ENCODE assay signal across 10 mouse cellular contexts in the genomic region with DNA sequence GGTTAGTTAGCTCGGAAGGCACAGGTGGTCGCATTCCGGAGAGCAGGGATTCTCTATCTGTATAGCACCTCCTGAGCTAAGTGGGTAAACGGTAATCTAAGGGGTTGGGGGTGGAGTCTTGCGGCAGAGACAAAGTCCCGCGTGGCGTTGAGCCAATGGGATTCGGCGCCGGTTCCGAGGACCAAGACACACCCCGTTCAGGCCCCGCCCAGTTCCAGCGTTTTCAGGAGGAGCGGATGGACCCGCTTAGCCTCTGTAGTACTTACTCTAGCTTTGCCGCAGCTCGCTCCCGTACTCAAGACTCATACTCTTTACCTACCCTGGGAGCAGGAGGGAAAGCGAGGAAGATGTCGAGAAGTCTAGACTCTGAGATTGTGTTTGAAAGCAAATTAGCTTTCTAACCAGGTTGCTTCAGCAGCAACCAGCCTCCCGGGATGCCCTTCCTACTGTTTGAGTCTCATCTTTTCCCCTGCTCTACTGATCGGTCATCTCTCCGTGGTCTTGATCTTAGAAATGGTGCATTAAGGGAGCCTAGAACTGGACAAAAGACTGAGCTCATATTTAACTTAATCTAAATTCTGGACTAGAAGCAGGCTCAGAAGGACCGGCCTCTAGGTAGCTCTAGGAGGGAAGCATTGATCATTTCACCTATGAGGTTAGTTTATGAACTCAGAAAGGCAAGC. TPM values are rescaled to one million over a fixed set of nuclear protein-coding genes. Genes with fewer than 3 reads are reported as not detected.
DNase-seq lines count a peak whose midpoint lies in the region; ATAC-seq and TF ChIP-seq lines count a peak whose summit lies in the region.
"Had no signal": no experiment of that assay in that cellular context is flagged by ENCODE, and none has a peak within 500 bp of the region (broad histone marks: within the 10 kb centered on the region; RNA-seq: fewer than 3 reads in every experiment).

No protein-coding gene starts in this region.

- WGBS in forebrain, embryonic 14.5 days = 1% methylated on average over 26 of the region's 26 CpGs
- WGBS in kidney, adult 2 months = 3% methylated on average over 26 of the region's 26 CpGs
- WGBS in liver, adult 2 months = 6% methylated on average over 26 of the region's 26 CpGs
- under 1% methylated on average over 26 of the region's 26 CpGs for WGBS in neural tube, embryonic 13.5 days

- H3K9ac ChIP-seq in forebrain, embryonic 14.5 days (ENCODE audit: low read length) = peak overlapping the region; percentile 17; the same call in 1 of the 2 replicates
- no peak overlapping the region for H3K9ac ChIP-seq in liver, adult 2 months (ENCODE audit: low read depth, low read length)
- peak overlapping the region; percentile 73 for H3K9ac ChIP-seq in neural tube, embryonic 13.5 days

- no peaks in the 10 kb centered on the region for H3K36me3 ChIP-seq in forebrain, embryonic 14.5 days (ENCODE audit: control insufficient read depth, insufficient read depth, low read length)
- no peaks in the 10 kb centered on the region for H3K36me3 ChIP-seq in kidney, adult 2 months (ENCODE audit: control insufficient read depth, insufficient read depth, low read length)
- no peaks in the 10 kb centered on the region for H3K36me3 ChIP-seq in liver, adult 2 months (ENCODE audit: control insufficient read depth, insufficient read depth, low read length)
- H3K36me3 ChIP-seq in neural tube, embryonic 13.5 days = no peaks in the 10 kb centered on the region
- H3K36me3 ChIP-seq: G1E had no signal

- peak; percentile 38 for DNase-seq in heart, adult 18-20 months
- no peak for DNase-seq in heart, postnatal 25 days (ENCODE audit: low spot score)
- peak; percentile 79 for DNase-seq in c-Kit-positive CD71-positive TER-119-positive erythroid progenitor cells, embryonic 14.5 days (ENCODE audit: low spot score)
- peak; percentile 78 for DNase-seq in forebrain, embryonic 14.5 days (ENCODE audit: low spot score)
- DNase-seq in kidney, adult 2 months = peak; percentile 34
- peak; percentile 30 for DNase-seq in liver, adult 2 months (ENCODE audit: extremely low read depth, low read depth, low spot score)
- DNase-seq in gastrocnemius, postnatal 36 days = no peak

- H3K4me3 ChIP-seq in forebrain, embryonic 14.5 days (ENCODE audit: low read depth, low read length) = peak overlapping the region; percentile 18
- H3K4me3 ChIP-seq in kidney, adult 2 months (ENCODE audit: insufficient read depth, low read depth, low read length) = no peak overlapping the region
- no peak overlapping the region for H3K4me3 ChIP-seq in liver, adult 2 months (ENCODE audit: insufficient read depth, low read depth, low read length)
- peak overlapping the region; percentile 56 for H3K4me3 ChIP-seq in neural tube, embryonic 13.5 days

- no peaks in the 10 kb centered on the region for H3K9me3 ChIP-seq in forebrain, embryonic 14.5 days (replicated peaks; ENCODE audit: control insufficient read depth, low read length)
- no peaks in the 10 kb centered on the region for H3K9me3 ChIP-seq in neural tube, embryonic 13.5 days

- no peak for TF ChIP-seq CTCF in kidney, adult 2 months (conservative IDR thresholded peaks at IDR 0.05; ENCODE audit: insufficient read depth, insufficient read length, low read depth, low read length)
- TF ChIP-seq CTCF in liver, adult 2 months (IDR thresholded peaks at IDR 0.05; ENCODE audit: low read depth, low read length) = no peak

- peak; percentile 40 for ATAC-seq in forebrain, embryonic 14.5 days
- ATAC-seq in neural tube, embryonic 13.5 days (ENCODE audit: low read depth) = no peak

- intact Hi-C loops in heart, postnatal 25 days (cut with DNase I) = no loop called here
- intact Hi-C loops in gastrocnemius, postnatal 36 days (cut with DNase I) = loop anchor here (2.0 kb wide), 1 partner anchor 46 kb away; a partner anchor contains a TSS

- TF ChIP-seq POLR2A in kidney, adult 2 months (IDR thresholded peaks at IDR 0.05; ENCODE audit: low read depth, low read length) = no peak
- TF ChIP-seq POLR2A in liver, adult 2 months (IDR thresholded peaks at IDR 0.05; ENCODE audit: extremely low read depth, insufficient read depth, low read length) = no peak

- no peaks in the 10 kb centered on the region for H3K79me2 ChIP-seq in liver, adult 2 months (ENCODE audit: control insufficient read depth, insufficient read depth, low read length)

- peaks cover 11% of the 10 kb centered on the region; the same call in 1 of the 2 replicates for H3K4me1 ChIP-seq in forebrain, embryonic 14.5 days (ENCODE audit: control insufficient read depth, insufficient read depth, low read length)
- no peaks in the 10 kb centered on the region for H3K4me1 ChIP-seq in kidney, adult 2 months (ENCODE audit: control insufficient read depth, insufficient read depth, low read length)
- peaks cover 3% of the 10 kb centered on the region; the same call in 1 of the 2 replicates for H3K4me1 ChIP-seq in liver, adult 2 months (ENCODE audit: control insufficient read depth, insufficient read depth, low read length)
- peaks cover 37% of the 10 kb centered on the region for H3K4me1 ChIP-seq in neural tube, embryonic 13.5 days (replicated peaks)

- peak overlapping the region; percentile 87 for H3K4me2 ChIP-seq in forebrain, embryonic 14.5 days (ENCODE audit: low read length)
- peak overlapping the region; percentile 67 for H3K4me2 ChIP-seq in neural tube, embryonic 13.5 days

- H3K27me3 ChIP-seq in forebrain, embryonic 14.5 days (replicated peaks; ENCODE audit: control insufficient read depth, insufficient read depth, low read length) = peaks cover 25% of the 10 kb centered on the region
- H3K27me3 ChIP-seq in kidney, adult 2 months (replicated peaks; ENCODE audit: control insufficient read depth, insufficient read depth, low read length) = peaks cover 4% of the 10 kb centered on the region
- H3K27me3 ChIP-seq in liver, adult 2 months (ENCODE audit: control insufficient read depth, insufficient read depth, low read length) = peaks cover 19% of the 10 kb centered on the region
- peaks cover 74% of the 10 kb centered on the region for H3K27me3 ChIP-seq in neural tube, embryonic 13.5 days

- no peak overlapping the region for H3K27ac ChIP-seq in forebrain, embryonic 14.5 days (ENCODE audit: low read depth, low read length)
- no peak overlapping the region for H3K27ac ChIP-seq in kidney, adult 2 months (ENCODE audit: insufficient read depth, low read depth, low read length)
- H3K27ac ChIP-seq in liver, adult 2 months (replicated peaks; ENCODE audit: insufficient read depth, low read depth, low read length) = no peak overlapping the region
- H3K27ac ChIP-seq in neural tube, embryonic 13.5 days (replicated peaks) = no peak overlapping the region

RNA-seq across cellular contexts. Expression of a gene that starts 2.2 kb away (rescaled TPM):
- not detected for total RNA-seq in heart, adult 18-20 months (2021)
- total RNA-seq in heart, postnatal 25 days (2021) = not detected
- polyA plus RNA-seq in forebrain, embryonic 14.5 days (2014; fragmentation: Nextera tagmentation; extraction: Ambion mirVana) = 0.47 and 0.73 TPM in 2 replicates
- not detected in 2 replicates for polyA plus RNA-seq in kidney, adult 2 months (2012; rRNA removed)
- not detected in 2 replicates for total RNA-seq in liver, adult 2 months (2014; rRNA removed)
- polyA plus RNA-seq in liver, adult 2 months (2012; rRNA removed) = not detected in 2 replicates
- 1.4 and 1.6 TPM in 2 replicates for polyA plus RNA-seq in neural tube, embryonic 13.5 days (2015; fragmentation: Nextera tagmentation; extraction: Ambion mirVana)
- not detected for total RNA-seq in gastrocnemius, postnatal 36 days (2021)
- polyA plus RNA-seq: G1E had no signal

RNA-seq across cellular contexts. Expression of a gene that starts 7.5 kb away (rescaled TPM):
- under 1 TPM; 0.10 TPM for total RNA-seq in heart, adult 18-20 months (2021)
- total RNA-seq in heart, postnatal 25 days (2021) = under 1 TPM; 0.08 to 0.14 TPM
- polyA plus RNA-seq in forebrain, embryonic 14.5 days (2014; fragmentation: Nextera tagmentation; extraction: Ambion mirVana) = 24.5 and 40.2 TPM in 2 replicates
- 0.18 and 0.38 TPM in 2 replicates for polyA plus RNA-seq in kidney, adult 2 months (2012; rRNA removed)
- total RNA-seq in liver, adult 2 months (2014; rRNA removed) = 0.09 and 0.13 TPM in 2 replicates
- polyA plus RNA-seq in liver, adult 2 months (2012; rRNA removed) = 0.25 and 0.43 TPM in 2 replicates
- polyA plus RNA-seq in neural tube, embryonic 13.5 days (2015; fragmentation: Nextera tagmentation; extraction: Ambion mirVana) = 62.7 and 70.3 TPM in 2 replicates
- not detected for total RNA-seq in gastrocnemius, postnatal 36 days (2021)

RNA-seq across cellular contexts. Expression of a gene that starts 24.6 kb away (rescaled TPM):
- total RNA-seq in heart, adult 18-20 months (2021) = 1 to 10 TPM in 1 of 2 experiments, not detected in 1; 2.3 TPM
- not detected for total RNA-seq in heart, postnatal 25 days (2021)
- polyA plus RNA-seq in forebrain, embryonic 14.5 days (2014; fragmentation: Nextera tagmentation; extraction: Ambion mirVana) = not detected in 2 replicates
- polyA plus RNA-seq in kidney, adult 2 months (2012; rRNA removed) = not detected in 2 replicates
- not detected in 2 replicates for total RNA-seq in liver, adult 2 months (2014; rRNA removed)
- polyA plus RNA-seq in liver, adult 2 months (2012; rRNA removed) = 1.0 TPM in 1 of 2 replicates, not detected in the other
- not detected in 2 replicates for polyA plus RNA-seq in neural tube, embryonic 13.5 days (2015; fragmentation: Nextera tagmentation; extraction: Ambion mirVana)
- not detected for total RNA-seq in gastrocnemius, postnatal 36 days (2021)
- total RNA-seq: G1E; layer of hippocampus, postnatal 14 days had no signal
- polyA plus RNA-seq: G1E had no signal

RNA-seq across cellular contexts. Expression of a gene that starts 24.8 kb away (rescaled TPM):
- 100 to 1,000 TPM; 648 to 740 TPM for total RNA-seq in heart, adult 18-20 months (2021)
- 100 to 1,000 TPM; 650 to 659 TPM for total RNA-seq in heart, postnatal 25 days (2021)
- 1,735 and 2,101 TPM in 2 replicates for polyA plus RNA-seq in forebrain, embryonic 14.5 days (2014; fragmentation: Nextera tagmentation; extraction: Ambion mirVana)
- polyA plus RNA-seq in kidney, adult 2 months (2012; rRNA removed) = 304 and 376 TPM in 2 replicates
- 135 and 157 TPM in 2 replicates for total RNA-seq in liver, adult 2 months (2014; rRNA removed)
- 110 and 142 TPM in 2 replicates for polyA plus RNA-seq in liver, adult 2 months (2012; rRNA removed)
- polyA plus RNA-seq in neural tube, embryonic 13.5 days (2015; fragmentation: Nextera tagmentation; extraction: Ambion mirVana) = 1,236 and 1,369 TPM in 2 replicates
- 100 to 1,000 TPM; 180 to 196 TPM for total RNA-seq in gastrocnemius, postnatal 36 days (2021)

RNA-seq across cellular contexts. Expression of a gene that starts 24.9 kb away (rescaled TPM):
- total RNA-seq in heart, adult 18-20 months (2021) = 10 to 100 TPM; 45.6 to 48.4 TPM
- total RNA-seq in heart, postnatal 25 days (2021) = 10 to 100 TPM; 45.2 to 48.2 TPM
- 93.3 and 111 TPM in 2 replicates for polyA plus RNA-seq in forebrain, embryonic 14.5 days (2014; fragmentation: Nextera tagmentation; extraction: Ambion mirVana)
- 29.4 and 34.4 TPM in 2 replicates for polyA plus RNA-seq in kidney, adult 2 months (2012; rRNA removed)
- 17.1 and 24.5 TPM in 2 replicates for total RNA-seq in liver, adult 2 months (2014; rRNA removed)
- 25.6 and 28.3 TPM in 2 replicates for polyA plus RNA-seq in liver, adult 2 months (2012; rRNA removed)
- 55.0 and 55.6 TPM in 2 replicates for polyA plus RNA-seq in neural tube, embryonic 13.5 days (2015; fragmentation: Nextera tagmentation; extraction: Ambion mirVana)
- total RNA-seq in gastrocnemius, postnatal 36 days (2021) = 10 to 100 TPM; 23.3 to 23.8 TPM

Comparison
In these comparisons a context has a peak if more than half of its experiments do, and no peak if none do; other contexts are left out.
1. DNase-seq: peak in heart, adult 18-20 months (2 of 2), c-Kit-positive CD71-positive TER-119-positive erythroid progenitor cells, embryonic 14.5 days (single experiment), forebrain, embryonic 14.5 days (single experiment), kidney, adult 2 months (single experiment) and liver, adult 2 months (single experiment); none in heart, postnatal 25 days (single experiment) and gastrocnemius, postnatal 36 days (0 of 2).
2. H3K4me3 ChIP-seq: peak in forebrain, embryonic 14.5 days (single experiment) and neural tube, embryonic 13.5 days (single experiment); none in kidney, adult 2 months (single experiment) and liver, adult 2 months (single experiment).